Mouse (Mus musculus) lung, postnatal 0 days (tissue): ENCODE measurements around the gene Smarca4.

Source experiments
- CTCF ChIP-seq: IDR thresholded peaks from 2 replicates; pipeline ENCODE4 v1.5.1; 2016; ENCODE audit warnings: antibody characterized with exemption, mild to moderate bottlenecking
- EP300 ChIP-seq: IDR thresholded peaks from 2 replicates; pipeline ENCODE4 v1.6.1; 2016; ENCODE audit warnings: antibody characterized with exemption, mild to moderate bottlenecking, control low read depth

- no peak for TF ChIP-seq CTCF
- TF ChIP-seq EP300 = no peak
Measured at GRCm38 (mm10) chr9:21647721-21648120, 31.8 kb downstream of the Smarca4 start.
